Mouse (Mus musculus) adrenal gland, postnatal 10 days (tissue): ENCODE measurements around the gene Ece1. TPM values are rescaled to one million over a fixed set of nuclear protein-coding genes. Genes with fewer than 3 reads are reported as not detected.
A peak's percentile ranks its signal among the peaks of the same experiment; 100 is the strongest.

Experiments used
- DNase-seq: peaks from one replicate; pipeline ENCODE4 v3.0.0; 2021; ENCODE audit warnings: mixed read lengths
- total RNA-seq, 2 experiments: library from RNA; stranded (reverse); gene quantifications; 2 replicates each; pipeline ENCODE4 v1.2.3; 2021

Ece1 gene
- total RNA-seq, 2 experiments from 2014 or later: 183 to 188 TPM

DNA sequence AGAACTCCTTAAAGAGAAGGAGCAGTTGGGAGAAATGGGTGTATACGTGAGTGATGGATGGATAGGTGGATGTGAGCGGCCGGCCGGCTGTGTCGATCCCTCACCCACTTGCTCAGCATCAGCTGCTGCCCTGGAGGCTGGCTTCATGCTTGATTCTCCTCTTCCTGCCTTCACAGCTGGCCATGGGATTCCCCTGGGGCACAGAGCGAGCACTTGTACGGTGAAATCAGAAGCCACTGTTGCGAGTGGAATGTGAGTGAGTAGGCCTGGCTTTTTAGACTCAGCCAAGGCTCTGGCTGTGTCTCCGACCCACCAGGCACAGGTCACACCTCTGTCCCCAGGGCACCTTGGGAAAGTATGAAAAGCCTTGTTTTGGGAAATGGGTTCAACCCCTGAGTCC is 20.6 kb downstream of the Ece1 start:
- DNase-seq: no peak

DNA sequence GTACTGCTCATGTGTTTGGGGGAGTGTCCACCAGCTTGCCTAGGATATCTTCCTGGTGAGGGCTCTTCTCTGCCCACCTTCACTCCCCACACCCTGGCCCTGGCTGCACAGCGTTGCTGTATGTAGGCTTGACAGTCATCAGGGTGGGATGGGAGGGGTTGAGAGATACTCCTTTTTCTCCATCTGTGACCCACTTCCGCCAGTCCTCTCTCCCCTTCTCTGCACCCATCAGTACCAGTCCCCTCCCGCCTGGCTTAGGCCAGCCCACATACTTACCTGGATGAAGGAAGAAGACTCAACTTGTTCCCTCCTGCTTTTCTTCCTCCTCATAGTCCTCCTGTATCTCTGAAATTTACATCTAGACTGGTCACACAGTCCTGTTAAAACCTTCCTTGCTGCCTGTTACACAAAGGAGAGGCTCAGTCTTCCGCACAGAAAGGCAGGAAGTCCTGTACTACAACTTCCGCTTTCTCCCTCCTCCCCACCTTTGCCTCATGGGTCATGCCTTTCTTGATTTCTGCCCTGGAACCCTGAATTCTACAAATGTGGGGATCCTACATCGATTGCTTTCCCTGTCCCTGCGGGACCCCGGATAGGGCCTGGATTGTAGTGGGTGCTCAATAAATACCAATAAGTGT is 21.6 kb downstream of the Ece1 start:
- no peak for DNase-seq

DNA sequence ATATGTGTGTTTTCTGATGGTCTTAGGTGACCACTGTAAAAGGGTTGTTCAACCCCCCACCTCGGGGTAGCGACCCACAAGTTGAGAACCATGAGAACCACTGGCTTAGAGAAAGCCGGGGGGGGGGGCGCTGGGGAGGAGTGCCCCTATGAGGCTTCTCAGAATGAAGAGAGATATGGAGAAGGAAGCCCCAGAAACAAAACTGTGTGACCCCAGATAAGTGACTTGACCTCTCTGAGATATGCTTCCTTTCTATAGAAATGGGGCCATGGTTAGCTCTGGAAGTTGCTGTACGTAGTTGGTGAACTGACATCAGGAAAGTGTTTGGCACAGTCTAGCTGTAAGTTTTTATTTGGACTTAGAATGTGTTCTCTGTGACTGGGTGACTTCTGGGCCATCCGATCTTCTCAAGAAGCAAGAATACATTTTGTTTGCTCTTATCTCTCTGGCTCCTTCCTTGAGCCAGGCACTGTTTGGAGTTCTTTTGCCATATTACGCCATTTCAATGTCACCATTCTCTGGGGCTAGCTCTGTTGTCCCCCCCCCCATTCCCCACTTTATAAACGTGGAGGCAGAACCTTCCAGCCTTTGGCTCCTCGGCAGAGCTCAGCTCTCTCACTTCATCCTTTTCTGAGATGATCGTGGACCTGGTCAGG is 25.4 kb downstream of the Ece1 start:
- DNase-seq: no peak

DNA sequence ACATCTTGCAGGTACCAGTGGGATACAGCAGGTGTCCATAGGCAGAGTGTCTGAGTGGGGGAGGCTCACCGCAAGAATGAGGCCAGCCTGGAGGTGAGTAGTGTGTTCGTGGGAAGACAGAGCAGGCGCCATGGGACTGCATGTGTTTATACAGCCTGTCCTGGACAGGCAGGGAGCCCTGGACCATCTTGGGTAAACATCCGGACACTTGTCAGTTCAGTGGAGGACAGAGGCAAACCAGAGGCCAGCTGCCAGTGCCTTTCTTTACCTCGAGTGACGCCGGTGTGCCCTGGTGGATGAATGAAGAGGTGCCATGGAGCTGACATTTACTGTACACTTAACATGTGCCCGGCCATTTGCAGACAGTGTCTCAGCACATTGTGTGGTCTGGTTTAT is 26.0 kb downstream of the Ece1 start:
- no peak for DNase-seq

DNA sequence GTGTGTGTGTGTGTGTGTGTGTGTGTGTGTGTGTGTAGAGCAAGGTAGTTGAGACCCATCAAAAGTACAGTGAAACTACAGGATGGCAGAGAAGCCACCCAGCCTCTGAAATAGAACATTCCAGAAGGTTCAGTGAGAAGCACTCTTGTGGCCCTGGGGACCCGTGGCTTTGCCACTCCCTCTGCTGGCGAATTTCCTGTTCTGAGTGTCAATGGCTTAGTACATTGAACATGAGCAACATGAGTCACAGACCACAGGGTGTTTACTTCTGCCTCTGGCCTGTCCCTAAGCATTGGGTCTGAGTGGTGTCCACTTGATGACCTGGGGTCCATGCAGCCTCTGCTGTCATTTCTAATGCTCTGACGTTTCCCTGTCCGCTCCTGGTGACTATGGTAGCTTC is 28.6 kb downstream of the Ece1 start:
- peak; percentile 70 for DNase-seq

DNA sequence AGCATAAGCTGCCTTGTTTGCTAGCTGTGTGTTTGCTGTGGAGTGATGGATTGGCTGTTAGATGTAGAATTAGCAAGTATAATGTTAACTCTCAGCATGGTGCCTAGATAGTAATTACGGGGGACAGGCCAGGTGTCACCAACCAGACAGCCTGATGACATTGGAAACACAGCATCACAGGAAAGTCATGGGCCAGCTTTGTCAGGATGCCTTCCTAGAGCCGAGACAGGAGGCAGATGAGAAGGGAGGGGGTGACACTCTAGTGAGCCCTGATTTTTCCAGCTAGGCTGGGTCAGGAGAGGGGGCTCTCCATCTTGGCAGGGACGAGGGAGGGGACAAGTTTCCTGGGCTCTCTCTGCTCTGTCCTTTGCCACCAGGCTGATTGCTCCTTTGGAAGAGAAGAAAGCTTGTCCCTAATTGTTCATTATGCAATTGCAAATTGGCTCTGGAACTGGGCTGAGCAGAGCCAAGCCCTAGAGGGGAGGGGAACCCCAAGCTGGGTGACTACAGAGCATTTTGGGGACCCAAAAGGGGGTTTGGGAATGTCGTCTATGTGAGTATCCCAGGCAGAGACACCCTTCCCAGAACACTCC is 29.6 kb downstream of the Ece1 start:
- DNase-seq: peak; percentile 43

DNA sequence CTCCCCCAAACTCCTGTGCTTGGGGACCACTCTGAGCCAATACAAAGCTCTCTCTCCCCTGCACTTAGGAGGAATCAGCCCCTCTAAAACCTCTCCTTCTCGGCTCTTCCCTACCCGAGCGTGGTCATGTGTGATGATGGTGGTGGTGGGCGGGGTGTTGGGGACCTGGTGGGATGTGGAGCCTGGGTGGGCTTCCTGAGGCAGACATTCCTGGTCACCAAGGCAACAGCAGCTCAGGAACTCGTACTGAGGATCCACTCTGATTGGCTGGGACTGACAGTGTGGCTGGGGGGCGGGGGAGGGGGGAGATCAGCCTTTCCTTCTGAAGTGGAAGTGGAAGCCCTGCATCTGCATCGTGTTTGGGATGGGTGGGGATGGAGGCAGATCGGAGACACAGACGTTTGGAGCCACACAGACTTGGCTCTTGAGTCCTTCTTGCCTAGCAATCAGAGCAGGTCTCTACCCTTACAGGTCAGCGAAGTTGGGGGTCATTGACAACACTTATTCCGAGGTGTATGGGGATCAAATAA is 30.7 kb downstream of the Ece1 start:
- no peak for DNase-seq

DNA sequence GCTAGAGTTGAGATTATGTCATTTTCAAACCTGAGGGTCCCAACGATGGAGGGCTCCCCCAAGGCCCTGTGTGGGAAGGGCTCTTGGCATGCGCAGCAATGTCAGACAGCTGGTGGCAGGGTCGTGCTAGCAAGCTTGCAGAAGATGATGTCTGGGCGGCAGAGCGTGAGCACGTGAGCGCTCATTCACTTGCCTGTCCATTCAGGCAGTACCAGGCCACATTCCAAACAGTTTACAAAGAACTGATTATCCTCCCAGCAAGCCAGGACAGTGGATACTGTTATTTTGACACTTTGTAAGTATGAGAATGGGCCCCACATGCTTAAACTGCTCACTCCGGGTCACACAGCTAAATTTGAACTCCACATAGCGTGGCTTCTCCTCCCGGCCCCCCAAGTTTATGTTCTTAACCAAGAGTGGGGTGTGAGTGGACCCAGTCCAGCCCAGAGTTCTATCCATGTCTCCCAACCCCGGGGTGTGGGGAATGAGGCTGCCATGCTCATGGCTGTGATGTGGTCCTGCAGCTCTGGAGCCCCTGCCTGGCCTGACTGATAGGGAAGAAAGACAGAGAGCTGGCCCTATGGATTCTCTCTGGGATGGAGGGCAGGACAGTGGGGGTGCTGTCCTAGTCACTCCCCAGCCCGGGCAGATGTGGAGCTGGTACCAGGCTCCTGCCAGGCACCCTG is 34.7 kb downstream of the Ece1 start:
- DNase-seq: no peak

DNA sequence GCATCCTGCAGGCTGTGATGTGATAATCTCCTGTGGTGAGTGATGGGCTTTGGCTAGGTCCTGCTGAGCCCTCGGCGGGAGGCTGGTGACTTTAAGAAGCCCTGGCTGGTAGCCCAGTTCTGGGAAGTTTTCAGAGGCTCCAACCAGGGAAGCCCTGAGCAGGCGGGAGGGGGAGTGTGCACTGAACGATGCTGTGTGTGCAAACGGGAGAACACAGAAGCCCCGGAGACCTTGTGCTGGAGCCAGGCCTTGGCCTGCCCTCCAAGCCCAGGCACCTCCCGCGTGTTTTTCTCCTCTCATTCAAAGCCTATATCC is 35.2 kb downstream of the Ece1 start:
- DNase-seq: peak; percentile 84

DNA sequence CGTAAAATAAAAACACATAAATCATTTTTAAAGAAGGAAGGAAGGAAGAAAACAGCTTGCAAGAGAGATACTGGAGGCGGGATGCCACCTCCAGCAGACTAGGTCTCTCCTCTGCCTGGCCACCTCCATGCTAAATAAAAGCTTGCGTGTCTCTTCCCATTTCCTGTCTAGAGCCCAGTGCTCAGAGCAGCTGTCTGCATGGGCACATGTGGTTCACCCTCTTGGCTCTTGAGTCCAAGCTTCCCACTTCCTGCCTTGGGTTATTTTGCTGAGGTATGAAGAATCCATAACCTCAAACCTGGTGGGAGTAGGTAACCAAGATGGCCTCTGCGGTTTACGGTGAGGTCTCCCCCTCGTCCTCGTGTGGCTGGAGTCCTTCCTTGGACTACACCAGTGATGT is 36.5 kb downstream of the Ece1 start:
- DNase-seq: no peak

DNA sequence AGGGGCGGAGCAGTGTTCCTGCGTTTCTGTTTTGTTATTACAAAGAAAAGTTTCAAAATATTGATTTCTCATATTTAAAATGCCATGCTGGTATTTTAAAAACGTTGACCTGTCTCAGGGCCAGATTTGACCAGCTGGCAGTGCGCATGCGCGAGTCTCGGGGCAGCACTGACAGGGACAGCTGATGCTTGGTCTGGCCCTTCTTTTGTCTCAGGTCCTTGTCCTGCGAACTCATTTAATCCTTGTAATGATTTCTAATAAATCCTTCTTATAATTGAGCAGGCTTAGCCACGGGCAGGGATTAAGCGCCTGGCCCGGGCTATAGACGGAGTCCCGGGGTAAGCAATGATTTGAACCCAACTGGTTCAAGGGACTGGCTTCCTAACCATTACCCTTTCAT is 40.2 kb downstream of the Ece1 start:
- no peak for DNase-seq

DNA sequence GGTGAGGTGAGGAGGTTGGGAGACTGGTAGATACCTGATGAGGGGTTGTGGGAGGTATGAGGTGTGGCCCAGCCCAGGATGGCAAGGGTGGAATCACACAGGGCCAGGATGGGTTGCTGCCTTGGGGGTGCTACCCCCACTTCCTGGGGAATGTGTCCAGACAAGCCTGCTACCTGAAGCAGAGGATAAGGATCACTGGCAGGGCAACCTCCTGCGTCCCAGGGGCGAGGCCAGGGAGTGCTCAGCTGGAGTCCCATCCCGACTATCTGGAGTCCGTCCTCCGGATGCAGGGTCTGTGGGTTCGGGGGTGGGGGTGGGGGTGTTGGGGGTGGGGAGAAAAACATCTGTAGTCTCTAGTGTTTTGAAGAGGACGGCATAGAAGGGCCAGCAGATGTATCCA is 40.8 kb downstream of the Ece1 start:
- DNase-seq: no peak

DNA sequence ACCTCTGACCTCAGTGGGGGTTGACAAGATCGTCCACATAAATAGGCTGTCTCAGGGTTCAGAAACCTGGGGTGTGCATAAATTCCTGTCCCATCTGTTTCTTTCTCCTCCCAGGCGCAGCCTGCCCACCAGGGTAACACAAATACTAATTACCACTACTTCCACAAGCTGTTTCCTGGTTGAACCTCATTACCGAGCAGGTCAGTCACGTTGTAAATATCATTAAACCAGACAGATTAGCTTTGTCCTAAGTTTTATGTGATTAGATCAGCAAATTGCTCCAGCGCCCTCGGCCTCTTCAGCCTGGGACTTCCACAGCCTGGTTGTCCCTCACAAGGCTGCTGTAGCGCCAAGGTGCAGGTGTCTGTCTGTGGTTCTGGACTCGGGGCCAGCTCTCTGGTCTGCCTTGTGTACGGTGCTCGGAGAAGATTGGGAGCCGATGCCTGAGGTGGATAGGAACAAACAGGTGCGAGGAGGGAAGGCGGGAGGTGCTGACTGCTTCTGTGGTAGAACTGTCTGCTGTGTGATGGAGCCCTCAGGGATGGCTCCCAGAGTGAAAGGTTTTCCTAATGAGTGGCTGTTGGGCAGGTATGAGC is 43.0 kb downstream of the Ece1 start:
- no peak for DNase-seq

DNA sequence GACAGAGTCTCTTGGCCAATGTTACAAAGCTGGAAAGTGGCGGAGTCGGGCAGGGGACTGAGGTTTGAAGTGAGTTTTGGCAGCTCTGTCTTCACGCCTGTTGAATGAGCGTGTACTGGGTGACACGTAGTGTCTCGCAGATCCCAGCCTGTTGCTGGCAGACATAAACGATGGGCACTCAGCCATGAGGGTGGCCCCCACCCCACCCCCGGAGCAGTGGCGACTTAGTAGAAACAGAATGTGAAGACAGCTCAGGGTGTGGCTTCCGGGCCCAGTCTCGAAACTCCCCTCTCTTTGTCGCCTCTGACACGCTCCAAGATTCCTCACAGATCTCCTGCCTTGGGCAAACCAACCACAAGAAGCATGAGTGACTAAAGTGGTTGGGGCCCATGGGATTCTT is 45.9 kb downstream of the Ece1 start:
- no peak for DNase-seq

DNA sequence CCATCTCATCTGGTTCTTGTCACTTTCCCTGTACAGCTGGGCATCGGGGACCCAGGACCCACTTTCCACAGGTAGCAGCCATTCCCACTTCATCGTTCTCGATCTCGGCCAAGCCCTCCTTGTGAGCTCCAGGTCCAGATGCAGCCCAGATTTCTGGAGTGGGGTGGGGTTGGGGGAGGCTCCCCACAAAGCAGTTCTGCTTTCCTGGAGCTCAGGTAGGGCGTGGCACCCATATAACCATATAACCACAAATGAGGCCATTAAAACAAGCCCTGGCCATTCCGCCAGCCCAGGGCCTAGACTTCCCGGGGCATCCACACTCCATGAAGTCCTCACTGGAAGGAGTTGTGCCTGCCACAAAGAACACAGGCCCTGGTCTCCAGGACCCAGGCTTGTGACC is 46.5 kb downstream of the Ece1 start:
- no peak for DNase-seq

DNA sequence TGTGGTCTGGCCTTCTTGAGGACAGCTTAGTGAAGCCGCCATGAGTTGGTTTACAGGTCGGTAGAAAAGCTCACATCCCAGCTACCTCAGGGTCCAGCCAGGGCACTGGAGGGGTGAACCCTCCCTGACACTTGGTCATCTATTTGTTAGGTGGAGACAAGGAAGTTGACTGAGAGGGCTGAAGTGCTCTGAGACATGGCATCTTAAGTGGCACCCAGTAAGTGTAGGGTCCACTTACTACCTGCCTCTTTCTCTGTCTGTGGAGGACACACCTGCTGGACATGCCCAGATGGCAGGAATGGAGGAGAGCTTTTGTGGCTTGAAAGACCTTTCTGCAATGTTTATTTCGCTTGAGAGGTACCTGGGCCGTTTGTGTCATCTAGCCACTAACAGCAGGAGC is 46.9 kb downstream of the Ece1 start:
- no peak for DNase-seq

DNA sequence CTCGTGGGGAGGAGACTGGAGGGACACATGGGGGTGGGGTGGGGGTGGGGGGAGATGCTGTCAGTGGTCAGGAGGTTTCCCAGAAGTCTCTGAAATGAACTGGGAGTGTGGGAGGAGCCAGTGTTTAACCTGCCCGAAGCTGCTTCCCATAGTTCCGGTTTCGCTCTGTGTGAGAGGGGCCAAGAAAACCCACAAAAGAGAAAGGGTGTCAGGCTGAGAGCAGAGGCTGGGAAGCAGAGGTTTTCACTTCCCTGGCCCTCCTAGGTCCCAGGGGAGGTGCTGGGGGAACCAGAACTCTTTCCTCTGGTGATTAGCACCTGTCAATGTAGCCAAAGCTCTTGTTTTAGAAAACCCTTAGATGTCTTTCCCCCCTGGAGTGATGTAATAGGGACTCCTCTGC is 47.4 kb downstream of the Ece1 start:
- DNase-seq: no peak

DNA sequence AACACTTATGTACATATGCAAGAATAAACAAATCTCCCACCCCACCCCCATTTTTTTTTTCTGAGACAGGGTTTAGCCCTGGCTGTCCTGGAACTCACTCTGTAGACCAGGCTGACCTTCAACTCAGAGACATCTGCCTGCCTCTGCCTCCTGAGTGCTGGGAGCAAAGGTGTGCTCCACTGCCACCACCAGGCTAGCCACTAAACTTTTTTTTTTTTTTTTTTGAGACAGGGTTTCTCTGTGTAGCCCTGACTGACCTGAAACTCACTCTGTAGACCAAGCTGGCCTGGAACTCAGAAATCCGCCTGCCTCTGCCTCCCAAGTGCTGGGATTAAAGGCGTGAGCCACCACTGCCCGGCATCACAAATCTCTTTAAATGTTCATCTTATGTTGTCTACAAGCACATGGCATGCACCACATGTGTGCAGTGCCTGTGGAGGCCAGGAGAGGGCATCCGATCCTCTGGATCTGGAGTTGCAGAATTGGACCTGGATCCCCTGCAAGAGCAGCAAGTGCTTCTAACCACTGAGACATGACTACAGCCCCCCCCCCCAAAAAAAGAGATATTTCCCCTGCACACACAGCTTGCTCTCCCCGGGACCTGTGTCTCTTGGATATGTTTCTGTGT is 48.5 kb downstream of the Ece1 start:
- DNase-seq: no peak

DNA sequence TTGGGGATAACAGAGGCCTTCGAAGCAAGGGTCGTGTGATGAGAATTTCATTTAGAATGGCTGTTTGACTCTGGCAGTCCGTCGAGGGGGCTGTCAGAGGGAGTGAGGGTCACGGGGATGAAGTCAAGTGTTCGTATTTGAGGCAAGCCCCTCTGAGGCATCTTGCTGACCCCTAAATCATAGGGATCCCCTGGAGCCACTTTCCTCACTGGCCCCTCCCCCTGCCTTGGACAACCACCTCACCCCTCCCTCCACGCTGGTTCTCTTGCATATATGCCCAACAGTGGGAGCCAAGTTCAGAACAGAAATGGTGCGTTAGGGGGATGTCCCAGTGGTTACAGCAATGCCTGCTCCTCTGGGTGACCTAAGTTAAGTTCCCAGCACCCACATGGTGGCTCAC is 49.6 kb downstream of the Ece1 start:
- DNase-seq: no peak

DNA sequence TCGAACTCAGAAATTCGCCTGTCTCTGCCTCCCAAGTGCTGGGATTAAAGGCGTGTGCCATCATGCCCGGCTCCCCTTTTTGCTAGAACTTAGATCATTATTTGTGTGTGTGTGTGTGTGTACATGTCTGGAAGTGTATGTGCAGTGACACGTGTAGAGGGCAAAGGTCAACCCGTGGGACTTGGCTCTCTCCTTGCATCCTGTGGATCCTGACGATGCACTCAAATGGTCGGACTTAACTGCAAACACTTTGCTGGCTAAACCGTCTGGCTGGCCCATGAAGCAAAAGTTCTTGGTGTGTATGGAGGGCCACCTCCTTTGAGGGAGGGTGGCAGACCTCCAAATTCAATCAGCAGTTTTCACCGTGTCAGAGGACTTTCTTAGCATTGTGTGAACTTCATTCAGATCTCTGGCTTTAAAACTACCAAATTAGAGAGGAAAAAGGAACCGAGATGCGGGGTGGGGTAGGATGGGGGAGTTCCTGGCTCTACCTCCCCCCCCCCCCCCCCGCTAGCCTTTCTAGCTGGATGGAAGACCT is 50.8 kb downstream of the Ece1 start:
- DNase-seq: no peak

DNA sequence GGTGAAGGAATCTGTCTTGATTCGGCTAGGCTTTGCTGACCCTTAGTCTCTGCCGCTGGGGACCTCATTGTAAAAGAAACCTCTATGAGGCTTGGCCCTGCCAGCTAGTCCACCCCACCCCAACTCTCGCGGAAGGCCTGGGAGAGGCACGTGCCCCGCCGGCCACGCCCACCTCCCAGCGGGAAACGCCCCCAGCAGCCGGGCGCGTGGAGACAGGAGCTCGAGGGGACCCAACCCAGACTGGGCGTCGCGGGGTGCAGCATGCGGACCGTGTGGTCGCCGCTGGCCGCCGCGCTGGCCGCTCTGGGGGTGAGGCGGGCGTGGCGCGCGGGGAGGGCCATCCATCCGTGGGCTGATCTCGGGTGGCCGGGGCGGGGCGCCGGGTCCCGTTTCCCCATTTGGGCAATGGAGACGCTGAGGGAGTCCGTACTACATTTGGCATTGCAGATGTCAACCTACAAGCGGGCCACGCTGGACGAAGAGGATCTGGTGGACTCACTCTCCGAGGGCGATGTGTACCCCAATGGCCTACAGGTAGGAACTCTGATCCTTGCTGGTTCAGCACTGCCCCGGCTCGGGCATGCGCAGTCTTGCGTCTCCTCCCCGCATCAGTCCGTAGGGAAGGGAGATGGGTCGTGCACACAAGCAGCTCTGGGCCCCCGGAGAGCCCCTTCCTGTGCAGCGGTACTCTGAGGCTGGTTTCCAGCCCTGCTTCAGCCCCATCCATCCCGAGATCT is 51.5 kb downstream of the Ece1 start:
- peak; percentile 88 for DNase-seq

DNA sequence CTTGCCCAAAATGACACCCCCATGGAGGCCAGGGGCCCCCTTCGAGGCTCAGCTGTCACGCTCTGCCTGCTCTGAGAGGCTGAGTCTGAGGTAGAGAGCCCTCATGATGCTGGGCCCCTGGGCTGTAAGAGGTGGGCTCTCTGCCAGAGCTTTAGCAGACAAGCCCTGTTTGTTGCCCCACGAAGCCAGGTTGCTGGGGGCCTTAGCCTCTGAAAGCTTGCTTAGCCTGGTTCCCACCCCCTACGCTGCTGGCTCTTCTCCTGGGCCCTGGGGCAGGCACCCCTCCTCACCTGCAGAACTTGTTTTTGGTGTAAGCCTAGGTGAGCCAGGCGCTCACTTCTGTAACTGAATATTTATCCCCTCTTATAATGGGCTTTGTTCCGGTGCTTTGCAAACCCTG is 55.6 kb downstream of the Ece1 start:
- no peak for DNase-seq
